Mouse (Mus musculus): ENCODE measurements around the gene Paqr4.

GRCm38 (mm10) chr17:23738836-23739201 lies 1.8 kb downstream of the Paqr4 start:
- TF ChIP-seq EP300 (IDR thresholded peaks at IDR 0.05) (no peak), CTCF (IDR thresholded peaks at IDR 0.05) (no peak)
